Mouse (Mus musculus): ENCODE measurements around the gene Nckap5. TPM values are rescaled to one million over a fixed set of nuclear protein-coding genes. Genes with fewer than 3 reads are reported as not detected.
"Not testable (repeated sequence)": the region's sequence is repeated elsewhere in the genome, so short reads cannot be mapped to it uniquely, and the experiment has no call there.

Nckap5 gene
- polyA plus RNA-seq, 1 experiment from 2014 or later: 24.7 TPM

DNA sequence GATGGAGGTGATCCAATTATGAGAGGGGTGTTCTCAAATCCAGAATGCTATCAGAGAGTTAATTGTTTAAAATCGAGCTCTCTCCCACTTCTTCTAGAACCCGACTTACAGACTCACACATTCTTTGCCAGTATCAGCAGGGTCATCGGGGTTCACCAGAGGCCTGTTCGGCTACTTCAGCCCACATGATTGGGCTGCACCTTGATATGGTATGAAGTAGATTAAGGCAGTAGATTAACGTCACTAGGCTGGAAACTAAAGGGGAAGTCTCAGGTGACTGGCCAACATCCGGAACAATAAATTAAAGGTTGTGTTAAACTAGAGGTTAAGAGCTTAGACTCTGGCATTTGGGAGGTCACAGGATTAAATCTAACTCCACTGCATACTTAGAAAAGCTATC is 8.4 kb downstream of the Nckap5 start:
- 89% methylated on average over 6 of the region's 6 CpGs for WGBS
- H3K27me3 ChIP-seq: no peaks in the 10 kb centered on the region
- no peak for ATAC-seq (replicated peaks)
- no peak overlapping the region for H3K4me2 ChIP-seq (replicated peaks)
- H3K9me3 ChIP-seq: no peaks in the 10 kb centered on the region
- H3K4me1 ChIP-seq: no peaks in the 10 kb centered on the region
- H3K9ac ChIP-seq (replicated peaks): no peak overlapping the region
- no peaks in the 10 kb centered on the region for H3K36me3 ChIP-seq
- no peak overlapping the region for H3K27ac ChIP-seq (replicated peaks)
- H3K4me3 ChIP-seq: no peak overlapping the region

DNA sequence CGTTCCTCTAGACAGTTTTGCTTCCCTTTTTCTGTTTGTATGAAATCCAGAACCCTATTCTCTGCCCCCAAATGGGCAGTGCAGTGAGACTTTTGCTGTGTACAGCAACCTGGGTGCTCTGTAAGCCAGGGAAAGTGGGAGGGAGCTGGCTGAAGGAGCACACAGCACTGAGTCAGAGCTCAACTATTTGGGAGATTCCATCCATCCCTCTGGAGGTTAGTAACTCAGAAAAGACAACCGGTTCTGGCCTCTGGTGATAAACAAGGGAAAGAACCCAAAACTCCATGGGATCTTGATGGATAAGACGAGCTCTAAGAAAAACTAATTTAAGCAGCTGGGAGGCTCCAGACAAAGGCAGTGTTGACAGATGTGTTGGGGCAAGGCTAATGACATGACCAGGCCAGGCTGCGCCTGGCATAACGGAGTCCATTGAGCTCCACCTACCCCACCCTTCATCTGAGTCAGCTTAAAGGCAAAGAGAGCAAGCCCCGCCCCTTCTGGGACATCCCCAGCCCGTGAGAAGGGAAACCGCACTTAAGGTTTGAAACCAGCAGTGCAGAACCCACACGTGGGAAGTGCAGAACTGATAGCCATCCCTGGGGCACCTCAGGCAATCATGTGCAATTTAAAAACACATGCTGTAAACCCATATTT is 13.1 kb downstream of the Nckap5 start:
- H3K4me2 ChIP-seq (replicated peaks): no peak overlapping the region
- no peak overlapping the region for H3K9ac ChIP-seq (replicated peaks)
- no peaks in the 10 kb centered on the region for H3K9me3 ChIP-seq
- H3K36me3 ChIP-seq: no peaks in the 10 kb centered on the region
- H3K27me3 ChIP-seq: no peaks in the 10 kb centered on the region
- no peak overlapping the region for H3K4me3 ChIP-seq
- H3K4me1 ChIP-seq: no peaks in the 10 kb centered on the region
- no peak overlapping the region for H3K27ac ChIP-seq (replicated peaks)
- 42% methylated on average over 9 of the region's 9 CpGs for WGBS
- no peak; the same call in 1 of the 2 replicates for ATAC-seq (replicated peaks)

DNA sequence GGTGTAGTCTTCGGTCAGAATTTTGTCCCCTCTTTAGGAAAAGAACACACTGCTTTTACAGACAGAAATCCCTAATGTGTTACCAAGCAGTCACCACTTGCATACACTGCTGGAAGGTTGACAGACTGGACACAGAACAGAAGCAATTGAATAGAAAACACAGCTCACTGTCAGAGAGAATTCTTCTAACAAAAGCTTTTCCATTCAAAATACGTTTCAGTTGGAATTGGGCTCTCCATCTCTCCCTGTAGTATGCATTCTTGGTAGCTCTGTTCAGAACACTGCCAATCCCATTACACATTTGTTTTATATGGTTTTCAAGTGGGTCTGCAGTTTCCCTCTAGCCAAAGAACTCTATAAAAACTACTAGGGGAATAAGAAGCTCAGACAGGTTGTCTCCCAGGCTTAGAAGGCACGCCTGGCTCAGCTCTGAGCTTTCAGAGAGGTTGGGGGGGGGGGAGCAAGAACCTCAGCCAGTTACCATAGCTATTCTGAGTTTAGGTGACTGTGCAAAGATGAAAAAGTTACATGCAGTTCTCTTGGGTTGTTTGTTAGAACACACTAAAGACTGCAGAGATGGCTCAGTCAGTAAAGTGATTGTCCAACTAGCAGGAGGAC is 23.5 kb downstream of the Nckap5 start:
- no peak overlapping the region for H3K4me3 ChIP-seq
- no peaks in the 10 kb centered on the region for H3K9me3 ChIP-seq
- peak overlapping the region; percentile 47; the same call in 1 of the 2 replicates for H3K27ac ChIP-seq (replicated peaks)
- no peaks in the 10 kb centered on the region for H3K27me3 ChIP-seq
- WGBS: 34% methylated on average over 3 of the region's 3 CpGs
- H3K4me1 ChIP-seq: peaks cover 17% of the 10 kb centered on the region
- H3K9ac ChIP-seq (replicated peaks): no peak overlapping the region
- ATAC-seq (replicated peaks): peak; percentile 63
- H3K36me3 ChIP-seq: no peaks in the 10 kb centered on the region
- H3K4me2 ChIP-seq (replicated peaks): no peak overlapping the region

DNA sequence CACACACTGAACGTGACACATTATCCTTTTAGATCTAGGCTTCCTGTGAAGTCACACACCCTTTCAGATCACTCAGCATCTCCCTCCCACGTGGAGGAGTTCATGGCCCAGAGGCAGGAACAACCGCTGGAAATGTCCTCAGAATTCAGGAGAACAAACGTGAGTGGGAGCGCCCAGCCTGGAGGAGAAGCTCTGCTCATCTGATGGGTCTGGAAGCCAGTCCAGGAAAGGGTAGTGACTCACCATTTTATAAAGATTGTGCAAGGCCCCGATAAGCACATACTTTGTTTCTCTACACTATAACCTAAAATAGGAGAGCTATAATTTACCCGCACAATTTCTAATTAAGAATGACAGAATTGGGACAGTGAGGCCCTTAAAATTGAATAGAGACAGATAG is 24.1 kb downstream of the Nckap5 start:
- H3K9me3 ChIP-seq: no peaks in the 10 kb centered on the region
- H3K4me3 ChIP-seq: no peak overlapping the region
- H3K4me1 ChIP-seq: peaks cover 20% of the 10 kb centered on the region
- H3K27ac ChIP-seq (replicated peaks): peak overlapping the region; percentile 47; the same call in 1 of the 2 replicates
- H3K9ac ChIP-seq (replicated peaks): no peak overlapping the region
- no peak for ATAC-seq (replicated peaks)
- no peaks in the 10 kb centered on the region for H3K27me3 ChIP-seq
- 57% methylated on average over 7 of the region's 7 CpGs for WGBS
- no peak overlapping the region for H3K4me2 ChIP-seq (replicated peaks)
- no peaks in the 10 kb centered on the region for H3K36me3 ChIP-seq

DNA sequence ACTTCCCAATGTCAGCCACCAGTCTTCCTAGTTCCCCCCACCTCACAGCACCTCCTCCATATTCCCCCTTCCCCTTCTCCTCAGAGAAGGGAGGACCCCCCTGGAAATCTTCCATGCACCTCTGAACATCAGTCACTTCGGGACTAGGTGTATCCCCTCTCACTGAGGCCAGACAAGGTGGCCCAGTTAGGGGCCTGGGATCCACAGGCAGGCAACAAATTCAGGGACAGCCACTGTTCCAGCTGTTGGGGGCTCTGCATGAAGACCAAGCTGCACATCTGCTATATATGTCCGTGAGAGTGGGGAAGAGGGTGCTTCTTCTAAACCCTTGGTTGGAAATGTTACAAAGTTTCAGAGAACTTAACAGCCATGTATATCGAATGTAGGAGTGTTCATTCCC is 28.2 kb downstream of the Nckap5 start:
- Histone ChIP-seq H3K9me3 (no peaks in the 10 kb centered on the region), H3K4me1 (peaks cover 14% of the 10 kb centered on the region), H3K27me3 (no peaks in the 10 kb centered on the region), H3K9ac (replicated peaks) (no peak overlapping the region), H3K4me3 (no peak overlapping the region), H3K36me3 (no peaks in the 10 kb centered on the region), H3K4me2 (replicated peaks) (no peak overlapping the region), H3K27ac (replicated peaks) (no peak overlapping the region)
- no peak for ATAC-seq (replicated peaks)
- WGBS: 87% methylated on average over 3 of the region's 3 CpGs

DNA sequence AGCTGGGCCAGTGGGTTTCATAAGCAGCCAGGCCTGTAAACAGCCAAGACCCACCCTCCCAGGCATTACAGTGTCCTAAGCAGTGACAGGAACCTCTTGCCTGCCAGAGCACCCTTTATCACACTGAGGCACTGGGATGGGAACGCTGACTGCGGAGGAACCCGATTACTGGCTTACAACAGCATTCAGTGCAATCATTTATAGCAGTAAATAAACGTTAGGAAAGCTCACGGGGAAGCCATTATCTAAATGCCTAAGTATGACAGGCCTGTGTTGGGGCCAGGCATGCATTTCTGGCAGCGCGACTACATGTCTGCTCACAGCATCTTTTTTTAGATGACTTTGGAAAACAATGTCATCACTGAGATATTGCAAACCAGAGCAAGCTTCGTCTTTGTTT is 28.9 kb downstream of the Nckap5 start:
- no peak overlapping the region for H3K4me2 ChIP-seq (replicated peaks)
- peaks cover 7% of the 10 kb centered on the region; the same call in 1 of the 2 replicates for H3K4me1 ChIP-seq
- H3K9ac ChIP-seq (replicated peaks): no peak overlapping the region
- 43% methylated on average over 8 of the region's 8 CpGs for WGBS
- no peaks in the 10 kb centered on the region for H3K9me3 ChIP-seq
- H3K4me3 ChIP-seq: no peak overlapping the region
- peak; percentile 53 for ATAC-seq (replicated peaks)
- H3K27me3 ChIP-seq: no peaks in the 10 kb centered on the region
- no peaks in the 10 kb centered on the region for H3K36me3 ChIP-seq
- H3K27ac ChIP-seq (replicated peaks): peak overlapping the region; percentile 55

DNA sequence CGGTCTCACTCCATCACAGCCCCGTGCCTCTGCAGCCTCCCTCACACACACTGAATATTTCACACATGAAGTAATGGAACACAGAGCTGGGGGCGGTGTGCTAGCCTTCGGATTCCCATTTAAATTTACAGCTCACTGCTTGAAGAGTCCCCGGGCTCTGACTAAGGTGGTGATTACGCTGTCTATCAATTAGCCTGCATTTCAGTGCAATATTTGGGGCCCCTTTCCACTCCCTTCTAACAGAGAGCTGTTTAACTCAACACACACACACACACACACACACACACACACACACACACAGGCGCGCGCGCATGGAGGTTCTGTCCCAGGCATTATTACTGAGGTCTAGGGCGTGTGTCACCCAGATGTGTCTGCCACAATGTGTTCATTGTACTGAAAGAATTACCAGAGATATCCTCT is 31.2 kb downstream of the Nckap5 start:
- H3K4me2 ChIP-seq (replicated peaks): no peak overlapping the region
- ATAC-seq (replicated peaks): peak; percentile 69

DNA sequence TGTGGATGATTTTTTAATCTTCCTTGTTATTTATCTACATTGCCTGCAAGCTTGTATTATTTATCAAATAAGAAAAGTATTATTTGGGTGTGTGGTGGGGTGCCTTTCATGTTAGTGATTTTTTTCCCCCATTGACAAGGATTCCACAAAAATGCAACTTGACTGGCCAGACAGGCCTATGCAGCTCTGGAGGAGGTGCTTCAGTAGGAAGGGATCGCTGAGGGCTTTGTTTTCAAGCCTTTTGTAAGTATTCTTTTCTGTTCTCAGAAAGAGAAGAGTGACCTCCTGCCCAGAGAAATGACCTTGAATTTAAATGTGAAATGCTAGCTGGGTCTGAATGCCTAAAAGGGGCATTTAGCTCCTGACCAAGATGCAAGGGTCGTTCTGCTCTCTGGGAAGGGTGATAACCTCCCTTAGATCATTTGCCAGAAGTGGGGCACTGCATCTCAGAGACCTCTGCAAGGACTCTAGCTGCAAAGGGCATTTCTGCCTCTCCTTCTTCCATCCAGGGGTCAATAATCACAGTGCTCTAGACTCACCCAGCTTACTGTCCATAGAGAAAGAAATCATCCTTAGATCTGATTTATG is 50.2 kb downstream of the Nckap5 start:
- not testable (repeated sequence) for H3K4me3 ChIP-seq; H3K4me1 ChIP-seq; ATAC-seq (replicated peaks); H3K27me3 ChIP-seq; H3K9ac ChIP-seq (replicated peaks); H3K4me2 ChIP-seq (replicated peaks); H3K27ac ChIP-seq (replicated peaks); H3K9me3 ChIP-seq; H3K36me3 ChIP-seq
- no CpG with 5 or more reads among the region's 2 CpGs for WGBS

More for the DNA sequence above, 31.2 kb downstream of the Nckap5 start:
- 61% methylated on average over 11 of the region's 11 CpGs for WGBS
- Histone ChIP-seq H3K27ac (replicated peaks) (no peak overlapping the region), H3K9ac (replicated peaks) (no peak overlapping the region), H3K27me3 (no peaks in the 10 kb centered on the region), H3K9me3 (no peaks in the 10 kb centered on the region), H3K4me1 (0 out of 2 replicates have a peak, but pooled peaks cover 7% of the 10 kb centered on the region), H3K4me3 (no peak overlapping the region), H3K36me3 (no peaks in the 10 kb centered on the region)

DNA sequence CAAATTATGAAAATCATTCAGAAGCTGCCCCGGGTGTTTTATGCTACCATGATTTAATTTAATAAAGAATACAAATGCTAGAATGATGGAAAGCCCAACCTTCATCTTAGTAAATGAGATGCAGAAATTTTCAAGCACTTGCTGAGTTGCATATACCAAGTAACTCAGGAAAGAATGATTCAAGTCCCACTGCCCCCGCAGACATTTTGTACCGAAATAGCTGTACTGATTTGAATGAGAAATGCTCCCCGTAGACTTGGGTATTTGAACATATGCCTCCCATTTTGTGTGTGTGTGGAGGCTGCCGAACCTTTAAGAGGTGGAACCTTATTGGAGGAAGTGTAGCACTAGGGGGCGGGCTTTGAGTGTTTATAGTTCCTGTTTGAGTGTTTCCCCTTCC is 56.7 kb downstream of the Nckap5 start:
- WGBS: no CpG with 5 or more reads among the region's 6 CpGs
- not testable (repeated sequence) for H3K4me1 ChIP-seq; H3K4me2 ChIP-seq (replicated peaks); H3K36me3 ChIP-seq; H3K9ac ChIP-seq (replicated peaks); H3K27ac ChIP-seq (replicated peaks); H3K9me3 ChIP-seq; H3K4me3 ChIP-seq; H3K27me3 ChIP-seq; ATAC-seq (replicated peaks)

DNA sequence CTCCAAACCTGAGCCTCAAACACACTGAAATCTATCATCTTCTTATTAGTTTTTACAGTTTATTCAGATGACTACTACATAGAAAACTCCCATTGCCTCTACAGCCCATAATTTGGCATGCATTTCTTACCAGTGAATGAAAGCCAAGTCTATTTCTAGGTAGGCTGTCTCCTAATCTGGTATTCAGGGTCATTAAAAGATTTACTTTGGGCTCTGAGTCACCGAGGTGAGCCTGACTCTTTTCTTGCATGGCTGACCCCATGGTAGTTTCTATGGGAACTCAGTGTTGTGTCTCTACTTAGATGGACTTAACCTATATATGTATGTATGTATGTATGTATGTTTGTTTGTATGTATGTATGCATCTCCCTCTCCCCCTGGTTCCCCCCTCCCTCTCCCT is 63.6 kb downstream of the Nckap5 start:
- no peak overlapping the region for H3K4me2 ChIP-seq (replicated peaks)
- no peak for ATAC-seq (replicated peaks)
- 66% methylated on average over 1 of the region's 1 CpGs for WGBS
- no peak overlapping the region for H3K4me3 ChIP-seq
- H3K9ac ChIP-seq (replicated peaks): no peak overlapping the region
- H3K27me3 ChIP-seq: no peaks in the 10 kb centered on the region
- H3K27ac ChIP-seq (replicated peaks): no peak overlapping the region
- no peaks in the 10 kb centered on the region for H3K36me3 ChIP-seq
- H3K4me1 ChIP-seq: 0 out of 2 replicates have a peak, but pooled peaks cover 2% of the 10 kb centered on the region
- no peaks in the 10 kb centered on the region for H3K9me3 ChIP-seq

DNA sequence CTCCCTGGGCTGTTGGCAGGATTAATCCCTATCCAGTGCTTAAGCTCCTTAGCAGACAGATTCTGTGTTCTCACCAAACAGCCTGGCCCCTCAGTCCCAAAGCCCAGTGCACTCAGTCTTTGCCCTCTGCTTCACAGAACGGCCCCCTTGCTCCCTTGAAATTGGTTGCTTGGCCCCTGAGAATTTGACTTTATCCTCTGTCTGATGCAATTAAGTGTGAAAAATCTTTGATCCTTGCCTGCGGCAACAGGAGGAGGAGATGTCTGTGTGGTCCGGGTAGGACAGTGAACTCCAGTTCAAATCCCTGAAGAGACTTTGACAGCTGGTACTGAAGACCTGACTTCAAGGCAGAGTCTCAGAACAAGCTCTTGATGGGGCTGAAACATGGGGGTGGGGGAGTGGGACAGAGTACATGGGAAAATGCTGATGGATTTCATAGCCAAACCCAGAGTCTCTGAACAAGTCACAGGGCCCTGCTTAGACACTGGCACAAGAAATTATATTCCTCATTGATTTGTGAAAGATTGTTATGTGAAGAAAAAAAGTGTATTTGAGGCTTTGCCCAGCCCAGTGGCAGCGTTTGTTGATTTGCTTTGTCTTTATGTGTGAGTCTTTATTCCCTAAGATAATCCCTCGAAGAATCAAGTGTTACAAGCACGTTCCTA is 65.0 kb downstream of the Nckap5 start:
- Histone ChIP-seq H3K4me1 (0 out of 2 replicates have a peak, but pooled peaks cover 2% of the 10 kb centered on the region), H3K4me3 (no peak overlapping the region), H3K27me3 (no peaks in the 10 kb centered on the region), H3K9ac (replicated peaks) (no peak overlapping the region), H3K36me3 (no peaks in the 10 kb centered on the region), H3K27ac (replicated peaks) (no peak overlapping the region), H3K4me2 (replicated peaks) (no peak overlapping the region), H3K9me3 (no peaks in the 10 kb centered on the region)
- 30% methylated on average over 6 of the region's 6 CpGs for WGBS
- ATAC-seq (replicated peaks): no peak

DNA sequence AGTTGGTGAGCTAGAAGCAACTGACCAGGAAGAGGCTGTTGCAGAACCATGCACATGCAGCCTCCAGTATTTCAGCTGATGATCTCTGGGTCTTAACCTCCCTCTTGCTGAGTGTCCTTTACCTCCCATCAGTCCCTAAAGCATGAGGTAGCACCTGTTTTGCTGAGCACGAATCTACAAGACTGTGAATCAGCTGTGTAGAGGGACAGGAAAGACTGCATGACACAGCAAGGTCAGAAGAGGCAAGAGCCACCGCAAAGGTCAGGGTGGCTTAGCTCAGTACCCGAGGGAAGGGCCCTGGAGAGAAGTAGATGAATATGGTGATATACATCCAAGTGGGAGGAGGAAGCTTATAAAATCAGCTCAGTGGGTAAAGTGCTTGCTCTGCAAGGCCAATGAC is 66.4 kb downstream of the Nckap5 start:
- no peak for ATAC-seq (replicated peaks)
- Histone ChIP-seq H3K4me1 (0 out of 2 replicates have a peak, but pooled peaks cover 2% of the 10 kb centered on the region), H3K27me3 (no peaks in the 10 kb centered on the region), H3K36me3 (no peaks in the 10 kb centered on the region), H3K4me3 (no peak overlapping the region), H3K27ac (replicated peaks) (no peak overlapping the region), H3K9ac (replicated peaks) (no peak overlapping the region), H3K9me3 (no peaks in the 10 kb centered on the region), H3K4me2 (replicated peaks) (no peak overlapping the region)
- WGBS: 85% methylated on average over 3 of the region's 3 CpGs
